Mouse (Mus musculus): ENCODE data around the gene Naaladl2.

- TF ChIP-seq POLR2A (IDR thresholded peaks at IDR 0.05; ENCODE audit: borderline replicate concordance, low read depth, low read length) (no peak), CTCF (IDR thresholded peaks at IDR 0.05; ENCODE audit: low read depth, low read length) (no peak)
Measured at GRCm38 (mm10) chr3:24533775-24534458, 610.1 kb downstream of the Naaladl2 start.

All from bone marrow macrophage, adult 2 months (primary cell).